Mouse (Mus musculus) heart, adult 2 months (tissue): Measurements from ENCODE around the gene Micall2.

Experiments
- CTCF ChIP-seq: fragments of 200-600 bp; IDR thresholded peaks from 2 replicates; pipeline ENCODE4 v1.8.1; 2022; ENCODE audit warnings: antibody characterized with exemption, mild to moderate bottlenecking, moderate library complexity
- POLR2A ChIP-seq: fragments of 200-500 bp; IDR thresholded peaks from 2 replicates; pipeline ENCODE4 v1.6.1; 2011; ENCODE audit warnings: mild to moderate bottlenecking, low read depth, low read length, control low read depth; ENCODE audit not compliant: insufficient read depth

DNA sequence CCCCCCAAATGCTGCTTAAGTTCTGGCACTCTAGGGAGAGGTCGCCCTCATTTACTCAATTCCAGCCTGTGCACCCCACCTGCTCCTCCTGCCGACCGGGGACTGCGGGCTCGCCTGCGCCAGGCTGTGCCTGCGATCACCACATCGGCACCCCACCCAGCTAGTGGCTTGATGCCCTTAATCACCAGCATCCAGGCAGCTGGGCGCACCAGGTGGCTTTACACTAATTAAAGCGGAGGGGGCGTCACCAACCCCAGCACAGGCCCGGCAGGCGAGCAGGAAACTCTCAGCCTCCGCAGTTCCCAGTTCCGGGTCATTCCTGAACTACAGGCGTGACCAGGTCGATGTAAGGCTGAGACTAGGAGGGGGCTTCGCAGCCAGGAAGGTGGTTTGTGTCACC lies 76.8 kb downstream of the Micall2 start:
- TF ChIP-seq CTCF (no peak), POLR2A (no peak)
